Mouse (Mus musculus) cerebellum, postnatal 36 days (tissue): ENCODE data around the gene Pgm1.

ENCODE experiments used
- DNase-seq, 2 experiments: peaks; one replicate each; pipeline ENCODE4 v3.0.0; 2021 to 2022; ENCODE audit warnings: mixed read lengths in 2 of 2

Gene Pgm1

DNA sequence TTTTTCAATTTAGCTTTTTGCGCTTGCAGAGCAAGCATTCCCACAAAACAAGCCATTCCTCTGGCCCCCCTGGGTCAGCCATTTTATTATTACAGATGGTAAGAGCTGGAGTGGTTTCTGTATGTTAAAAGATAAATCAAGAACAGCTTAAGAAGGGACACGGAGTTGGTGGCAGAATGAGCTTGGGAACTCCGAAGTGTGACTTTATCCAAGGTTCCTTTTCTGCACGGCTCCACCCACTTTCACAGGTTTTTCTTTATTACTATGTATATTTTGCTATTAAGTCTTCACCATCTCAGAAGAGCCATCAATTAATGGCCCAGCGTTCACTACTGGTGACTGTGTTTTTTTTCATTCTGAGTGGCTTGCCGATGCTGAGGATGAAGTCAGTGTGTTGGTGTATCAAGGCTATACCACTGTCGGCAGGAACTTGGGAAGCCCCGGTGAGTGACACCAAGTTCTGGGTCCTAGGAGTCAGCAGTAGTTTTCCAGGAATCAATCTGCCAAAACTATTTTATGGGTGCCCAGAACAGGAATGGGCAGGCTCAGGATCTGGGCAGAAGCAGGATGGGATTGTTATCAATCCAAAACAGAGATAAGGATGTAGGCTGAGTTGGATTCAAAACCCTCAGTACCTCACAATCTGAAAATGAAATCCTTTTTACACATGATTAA, 83.3 kb downstream of the Pgm1 start:
- DNase-seq, result no peak

DNA sequence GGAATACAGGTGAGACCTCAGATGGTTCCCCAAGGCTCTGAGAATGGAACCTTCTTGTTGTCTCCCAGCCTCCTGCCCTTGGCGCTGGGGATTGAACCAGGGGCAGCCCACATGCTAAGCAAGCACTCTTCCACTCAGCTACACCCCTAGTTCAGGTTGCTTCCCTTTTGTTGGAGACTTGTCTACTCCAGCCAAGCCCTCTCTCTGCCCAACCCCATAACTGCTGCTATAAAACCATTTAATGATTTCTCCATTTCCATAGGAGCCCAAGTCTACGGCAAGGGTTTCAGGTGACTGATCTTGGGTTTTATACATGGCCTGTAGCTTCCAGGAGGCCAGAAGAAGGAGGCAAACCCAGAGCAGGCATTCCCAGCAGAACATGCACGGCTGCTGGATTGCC, 98.6 kb downstream of the Pgm1 start:
- no peak for DNase-seq

DNA sequence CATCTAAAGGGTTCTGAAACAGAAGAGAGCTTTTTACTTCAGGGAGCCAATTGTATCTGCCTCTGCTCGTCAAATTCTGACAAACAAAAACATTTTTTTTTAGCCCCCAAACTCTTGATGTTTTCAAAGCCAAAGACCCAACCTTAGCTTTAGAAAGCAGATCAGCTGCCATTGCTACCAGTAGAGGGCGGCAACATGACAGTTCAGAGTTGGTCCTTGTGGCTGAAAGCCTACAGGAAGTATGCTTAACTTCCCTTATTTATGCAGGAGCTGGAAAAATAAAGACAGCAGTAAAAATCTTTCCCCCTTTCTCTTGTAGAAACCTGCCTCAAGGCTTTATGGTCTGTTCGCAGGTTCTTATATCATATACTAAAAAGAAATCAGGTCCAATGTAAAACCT, 99.4 kb downstream of the Pgm1 start:
- DNase-seq, result peak; percentile 72 to 76

DNA sequence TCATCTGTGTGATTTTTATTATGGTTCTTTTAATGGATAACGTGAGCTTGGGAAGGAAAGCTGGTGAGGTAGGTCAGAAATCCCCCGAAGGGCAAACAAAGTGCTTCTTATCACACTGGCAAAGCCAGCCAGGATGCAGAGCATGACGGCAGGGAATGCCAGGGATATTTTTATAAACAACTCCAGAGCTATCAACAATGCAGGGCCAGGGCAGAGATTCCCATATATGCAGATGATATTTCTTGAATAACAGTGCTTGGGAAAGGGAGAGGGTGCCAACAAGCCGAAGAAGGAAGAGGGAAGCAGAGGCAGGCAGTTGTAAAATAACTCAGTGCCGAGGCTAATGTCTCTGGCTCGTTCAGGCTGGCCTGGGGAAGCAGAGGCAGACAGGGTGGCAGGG, 102.1 kb downstream of the Pgm1 start:
- no peak for DNase-seq

DNA sequence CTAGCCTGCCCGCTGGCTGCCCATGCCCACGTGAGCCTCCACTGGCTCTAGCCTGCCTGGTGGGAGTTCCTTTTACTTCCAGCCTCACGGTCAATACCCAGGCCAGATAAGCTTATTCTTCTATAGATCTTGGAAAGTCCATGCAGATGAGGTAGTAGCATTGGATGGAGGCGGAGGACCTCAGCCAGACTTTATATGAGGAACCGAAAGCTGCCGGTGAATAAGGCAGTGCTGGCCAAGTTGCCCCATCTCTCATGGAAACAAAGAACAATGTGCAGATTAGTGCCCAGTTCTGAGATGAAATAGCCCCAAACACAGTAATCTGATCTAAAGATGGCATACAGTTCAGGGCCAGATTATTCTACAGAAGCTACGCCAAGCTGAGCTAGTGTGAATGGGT, 103.4 kb downstream of the Pgm1 start:
- DNase-seq, result no peak

DNA sequence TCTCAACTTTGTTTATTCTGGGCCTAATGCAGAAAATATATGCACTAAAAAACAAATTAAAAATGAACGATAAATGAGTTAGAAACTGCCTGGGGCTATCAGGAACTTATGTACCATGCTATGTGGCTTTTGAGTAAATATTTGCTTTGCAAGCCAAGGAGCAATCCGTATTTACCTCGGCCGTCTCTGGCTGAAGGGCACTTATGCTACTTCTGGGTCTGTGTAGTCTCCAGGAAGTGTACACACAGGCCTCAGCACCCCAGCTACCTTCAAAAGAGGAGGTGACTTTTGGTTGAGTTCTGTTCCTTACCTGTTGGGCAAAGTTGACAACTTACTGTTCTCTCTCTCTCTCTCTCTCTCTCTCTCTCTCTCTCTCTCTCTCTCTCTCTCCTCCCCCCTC, 104.7 kb downstream of the Pgm1 start:
- DNase-seq, result no peak

DNA sequence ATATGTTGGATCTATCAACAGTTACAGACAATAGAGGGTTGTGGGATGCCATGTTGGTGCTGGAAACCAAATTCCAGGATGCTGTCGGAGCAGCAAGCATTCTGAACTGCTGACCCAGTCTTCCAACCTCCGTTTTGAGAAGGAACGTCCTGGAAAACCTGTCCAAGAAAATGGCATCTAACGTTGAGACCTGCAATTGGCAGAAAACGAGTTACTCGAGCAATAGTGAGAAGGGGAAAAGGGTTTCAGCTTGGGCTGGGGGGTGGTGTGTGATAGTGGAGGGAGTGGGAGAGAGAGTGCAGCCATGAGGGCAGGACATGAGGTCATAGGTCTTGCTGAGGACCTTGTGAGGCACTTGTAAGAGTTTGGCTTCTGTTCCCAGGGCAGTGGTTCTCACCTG, 105.8 kb downstream of the Pgm1 start:
- no peak for DNase-seq

DNA sequence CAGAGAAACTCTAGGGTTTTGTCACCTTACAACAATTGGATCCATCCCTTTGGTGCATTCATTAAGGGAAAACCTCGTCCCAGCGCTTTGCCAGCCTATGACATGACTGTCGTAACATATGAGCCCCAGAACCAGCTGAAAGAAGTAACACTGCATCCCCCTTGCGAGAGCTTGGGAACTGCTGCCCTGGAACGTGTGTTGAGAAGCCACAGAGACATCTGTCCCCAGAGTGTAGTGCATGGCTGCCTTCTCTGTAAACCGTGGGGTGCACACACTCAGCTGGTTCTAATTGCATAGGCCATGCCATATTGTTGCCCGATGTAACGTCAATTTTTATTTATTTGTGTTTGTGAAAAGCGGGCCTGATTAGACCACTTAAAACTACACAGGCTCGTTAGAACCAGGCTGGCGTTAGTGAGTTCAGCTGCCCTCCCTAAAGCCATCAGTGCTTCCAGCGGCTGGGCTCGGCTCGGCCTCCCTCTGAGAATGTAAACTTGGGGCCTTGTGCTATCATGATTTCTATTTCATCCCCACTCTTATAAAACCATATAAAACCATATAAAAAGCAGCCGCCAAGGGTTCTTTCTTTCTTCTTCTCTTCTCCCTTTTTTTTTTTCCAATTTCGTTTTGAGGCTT, 106.8 kb downstream of the Pgm1 start:
- DNase-seq, result no peak
